Mouse (Mus musculus): ENCODE results near the gene Ncf4. TPM values are rescaled to one million over a fixed set of nuclear protein-coding genes. Genes with fewer than 3 reads are reported as not detected.

Gene Ncf4
- polyA plus RNA-seq, 1 experiment from 2014 or later = 2.9 TPM

DNA sequence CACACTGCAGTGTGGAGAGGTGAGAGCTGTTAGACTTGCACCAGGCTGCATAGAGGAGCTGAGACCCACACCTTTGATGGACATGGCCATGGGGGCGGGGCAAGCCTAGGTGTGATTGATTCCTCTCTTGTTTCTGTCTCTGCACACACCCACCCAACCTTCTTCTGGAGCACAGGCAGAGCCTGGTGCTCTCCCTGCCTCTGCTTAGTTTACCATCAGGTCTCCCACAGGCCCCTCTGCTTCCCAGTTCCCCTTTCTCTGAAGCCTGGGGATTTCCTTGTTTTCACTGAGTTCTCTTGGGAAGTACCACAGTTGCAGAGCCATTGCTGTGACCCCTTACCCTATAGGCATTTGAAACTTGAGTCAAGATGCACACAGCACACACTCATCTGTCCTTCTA lies 54.0 kb downstream of the Ncf4 start:
- no peak overlapping the region for H3K27ac ChIP-seq (replicated peaks)
- no peak overlapping the region for H3K9ac ChIP-seq (ENCODE audit: low read length)
- no peak overlapping the region for H3K4me3 ChIP-seq (ENCODE audit: low read depth, low read length)
- H3K9me3 ChIP-seq (ENCODE audit: control insufficient read depth, low read length) = no peaks in the 10 kb centered on the region
- no peak for ATAC-seq (ENCODE audit: low FRiP score, low TSS enrichment)
- TF ChIP-seq CTCF (IDR thresholded peaks at IDR 0.05; ENCODE audit: low read depth) = no peak
- TF ChIP-seq EP300 (optimal IDR thresholded peaks at IDR 0.05) = no peak
- no peak overlapping the region for H3K4me2 ChIP-seq (replicated peaks; ENCODE audit: low read depth)
- no peak for DNase-seq (ENCODE audit: low spot score)
- no peaks in the 10 kb centered on the region for H3K4me1 ChIP-seq (replicated peaks; ENCODE audit: control insufficient read depth, insufficient read depth)
- H3K27me3 ChIP-seq (ENCODE audit: control insufficient read depth, insufficient read depth, low read length) = no peaks in the 10 kb centered on the region
- 64% methylated on average over 1 of the region's 1 CpGs for WGBS
- no peaks in the 10 kb centered on the region for H3K36me3 ChIP-seq (ENCODE audit: control insufficient read depth, insufficient read depth, low read length)

- no peak for ATAC-seq (ENCODE audit: low FRiP score, low TSS enrichment)
- H3K4me3 ChIP-seq (ENCODE audit: low read depth, low read length) = no peak overlapping the region
- H3K27me3 ChIP-seq (ENCODE audit: control insufficient read depth, insufficient read depth, low read length) = no peaks in the 10 kb centered on the region
- H3K36me3 ChIP-seq (ENCODE audit: control insufficient read depth, insufficient read depth, low read length) = no peaks in the 10 kb centered on the region
- no peak for DNase-seq (ENCODE audit: low spot score)
- no peak overlapping the region for H3K27ac ChIP-seq (replicated peaks)
- no peak overlapping the region for H3K4me2 ChIP-seq (replicated peaks; ENCODE audit: low read depth)
- H3K9me3 ChIP-seq (ENCODE audit: control insufficient read depth, low read length) = no peaks in the 10 kb centered on the region
- no peak overlapping the region for H3K9ac ChIP-seq (ENCODE audit: low read length)
- no peaks in the 10 kb centered on the region for H3K4me1 ChIP-seq (replicated peaks; ENCODE audit: control insufficient read depth, insufficient read depth)
- 73% methylated on average over 3 of the region's 3 CpGs for WGBS
- TF ChIP-seq EP300 (optimal IDR thresholded peaks at IDR 0.05) (no peak), CTCF (IDR thresholded peaks at IDR 0.05; ENCODE audit: low read depth) (no peak)
Measured at GRCm38 (mm10) chr15:78299641-78300040, 55.0 kb downstream of the Ncf4 start.

- no peaks in the 10 kb centered on the region for H3K4me1 ChIP-seq (replicated peaks; ENCODE audit: control insufficient read depth, insufficient read depth)
- H3K36me3 ChIP-seq (ENCODE audit: control insufficient read depth, insufficient read depth, low read length) = no peaks in the 10 kb centered on the region
- no peaks in the 10 kb centered on the region for H3K27me3 ChIP-seq (ENCODE audit: control insufficient read depth, insufficient read depth, low read length)
- no peak overlapping the region for H3K27ac ChIP-seq (replicated peaks)
- H3K4me2 ChIP-seq (replicated peaks; ENCODE audit: low read depth) = no peak overlapping the region
- H3K9ac ChIP-seq (ENCODE audit: low read length) = no peak overlapping the region
- H3K9me3 ChIP-seq (ENCODE audit: control insufficient read depth, low read length) = no peaks in the 10 kb centered on the region
- DNase-seq (ENCODE audit: low spot score) (no peak), ATAC-seq (ENCODE audit: low FRiP score, low TSS enrichment) (no peak)
- no peak overlapping the region for H3K4me3 ChIP-seq (ENCODE audit: low read depth, low read length)
- TF ChIP-seq CTCF (IDR thresholded peaks at IDR 0.05; ENCODE audit: low read depth) (no peak), EP300 (optimal IDR thresholded peaks at IDR 0.05) (no peak)
Measured at GRCm38 (mm10) chr15:78300773-78301172, 56.2 kb downstream of the Ncf4 start.

- no peak overlapping the region for H3K9ac ChIP-seq (ENCODE audit: low read length)
- H3K4me1 ChIP-seq (replicated peaks; ENCODE audit: control insufficient read depth, insufficient read depth) = no peaks in the 10 kb centered on the region
- no peaks in the 10 kb centered on the region for H3K36me3 ChIP-seq (ENCODE audit: control insufficient read depth, insufficient read depth, low read length)
- ATAC-seq (ENCODE audit: low FRiP score, low TSS enrichment) (no peak), DNase-seq (ENCODE audit: low spot score) (no peak)
- no peaks in the 10 kb centered on the region for H3K9me3 ChIP-seq (ENCODE audit: control insufficient read depth, low read length)
- H3K27ac ChIP-seq (replicated peaks) = no peak overlapping the region
- H3K27me3 ChIP-seq (ENCODE audit: control insufficient read depth, insufficient read depth, low read length) = no peaks in the 10 kb centered on the region
- no peak overlapping the region for H3K4me2 ChIP-seq (replicated peaks; ENCODE audit: low read depth)
- WGBS = 95% methylated on average over 4 of the region's 4 CpGs
- H3K4me3 ChIP-seq (ENCODE audit: low read depth, low read length) = no peak overlapping the region
- TF ChIP-seq EP300 (optimal IDR thresholded peaks at IDR 0.05) = no peak
- no peak for TF ChIP-seq CTCF (IDR thresholded peaks at IDR 0.05; ENCODE audit: low read depth)
Measured at GRCm38 (mm10) chr15:78302718-78303117, 58.1 kb downstream of the Ncf4 start.

- no peaks in the 10 kb centered on the region for H3K27me3 ChIP-seq (ENCODE audit: control insufficient read depth, insufficient read depth, low read length)
- no peak for ATAC-seq (ENCODE audit: low FRiP score, low TSS enrichment)
- H3K4me2 ChIP-seq (replicated peaks; ENCODE audit: low read depth) = no peak overlapping the region
- H3K4me1 ChIP-seq (replicated peaks; ENCODE audit: control insufficient read depth, insufficient read depth) = no peaks in the 10 kb centered on the region
- H3K36me3 ChIP-seq (ENCODE audit: control insufficient read depth, insufficient read depth, low read length) = no peaks in the 10 kb centered on the region
- H3K9ac ChIP-seq (ENCODE audit: low read length) = no peak overlapping the region
- TF ChIP-seq EP300 (optimal IDR thresholded peaks at IDR 0.05) (no peak), CTCF (IDR thresholded peaks at IDR 0.05; ENCODE audit: low read depth) (no peak)
- WGBS = 85% methylated on average over 6 of the region's 6 CpGs
- no peak for DNase-seq (ENCODE audit: low spot score)
- H3K4me3 ChIP-seq (ENCODE audit: low read depth, low read length) = no peak overlapping the region
- no peak overlapping the region for H3K27ac ChIP-seq (replicated peaks)
- H3K9me3 ChIP-seq (ENCODE audit: control insufficient read depth, low read length) = no peaks in the 10 kb centered on the region
Measured at GRCm38 (mm10) chr15:78303665-78304233, 59.1 kb downstream of the Ncf4 start.

DNA sequence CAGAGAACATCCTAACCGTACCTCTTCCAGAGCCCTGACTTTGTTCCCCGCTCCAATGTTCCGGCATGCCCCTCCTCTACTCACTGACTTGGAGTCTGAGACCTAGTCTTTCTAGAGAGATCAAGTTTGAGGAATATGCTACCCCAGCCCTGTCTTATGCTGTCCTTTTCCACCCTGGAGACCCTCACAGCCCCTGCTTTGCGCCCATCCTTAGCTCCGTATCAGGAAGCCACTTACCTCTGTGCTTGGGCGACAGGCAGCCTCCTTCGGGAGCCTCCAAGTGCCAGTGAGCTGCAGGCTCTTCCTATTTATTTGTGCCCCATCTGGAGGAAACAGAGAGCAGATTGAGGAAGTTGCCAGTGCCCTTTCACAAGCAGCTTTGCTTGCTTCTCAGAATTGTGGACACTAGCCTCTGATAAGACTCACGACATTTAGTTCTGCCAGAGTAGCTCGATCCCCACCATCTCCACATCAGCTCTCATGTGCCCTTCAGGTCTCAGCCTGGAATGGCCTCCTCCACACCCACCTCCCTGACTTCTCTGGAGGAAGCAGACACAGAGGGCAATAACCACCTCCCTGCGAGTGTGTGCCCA lies 60.8 kb downstream of the Ncf4 start, which contains the start of gene Csf2rb2:
Csf2rb2 (minus strand) TSS at position 381 of the 593 bp plus-strand sequence.
- WGBS = 79% methylated on average over 10 of the region's 10 CpGs
- H3K4me1 ChIP-seq (replicated peaks; ENCODE audit: control insufficient read depth, insufficient read depth) = no peaks in the 10 kb centered on the region
- no peak within 1 kb of the TSS for H3K4me3 ChIP-seq (ENCODE audit: low read depth, low read length)
- TF ChIP-seq CTCF (IDR thresholded peaks at IDR 0.05; ENCODE audit: low read depth) = no peak
- TF ChIP-seq EP300 (optimal IDR thresholded peaks at IDR 0.05) = no peak
- ATAC-seq (ENCODE audit: low FRiP score, low TSS enrichment) (no peak), DNase-seq (ENCODE audit: low spot score) (no peak)
- no peaks in the 10 kb centered on the region for H3K9me3 ChIP-seq (ENCODE audit: control insufficient read depth, low read length)
- no peak within 1 kb of the TSS for H3K27ac ChIP-seq (replicated peaks)
- H3K36me3 ChIP-seq (ENCODE audit: control insufficient read depth, insufficient read depth, low read length) = no peaks in the 10 kb centered on the region
- no peaks in the 10 kb centered on the region for H3K27me3 ChIP-seq (ENCODE audit: control insufficient read depth, insufficient read depth, low read length)
- H3K9ac ChIP-seq (ENCODE audit: low read length) = no peak within 1 kb of the TSS
- no peak within 1 kb of the TSS for H3K4me2 ChIP-seq (replicated peaks; ENCODE audit: low read depth)
